In the genomic region with DNA sequence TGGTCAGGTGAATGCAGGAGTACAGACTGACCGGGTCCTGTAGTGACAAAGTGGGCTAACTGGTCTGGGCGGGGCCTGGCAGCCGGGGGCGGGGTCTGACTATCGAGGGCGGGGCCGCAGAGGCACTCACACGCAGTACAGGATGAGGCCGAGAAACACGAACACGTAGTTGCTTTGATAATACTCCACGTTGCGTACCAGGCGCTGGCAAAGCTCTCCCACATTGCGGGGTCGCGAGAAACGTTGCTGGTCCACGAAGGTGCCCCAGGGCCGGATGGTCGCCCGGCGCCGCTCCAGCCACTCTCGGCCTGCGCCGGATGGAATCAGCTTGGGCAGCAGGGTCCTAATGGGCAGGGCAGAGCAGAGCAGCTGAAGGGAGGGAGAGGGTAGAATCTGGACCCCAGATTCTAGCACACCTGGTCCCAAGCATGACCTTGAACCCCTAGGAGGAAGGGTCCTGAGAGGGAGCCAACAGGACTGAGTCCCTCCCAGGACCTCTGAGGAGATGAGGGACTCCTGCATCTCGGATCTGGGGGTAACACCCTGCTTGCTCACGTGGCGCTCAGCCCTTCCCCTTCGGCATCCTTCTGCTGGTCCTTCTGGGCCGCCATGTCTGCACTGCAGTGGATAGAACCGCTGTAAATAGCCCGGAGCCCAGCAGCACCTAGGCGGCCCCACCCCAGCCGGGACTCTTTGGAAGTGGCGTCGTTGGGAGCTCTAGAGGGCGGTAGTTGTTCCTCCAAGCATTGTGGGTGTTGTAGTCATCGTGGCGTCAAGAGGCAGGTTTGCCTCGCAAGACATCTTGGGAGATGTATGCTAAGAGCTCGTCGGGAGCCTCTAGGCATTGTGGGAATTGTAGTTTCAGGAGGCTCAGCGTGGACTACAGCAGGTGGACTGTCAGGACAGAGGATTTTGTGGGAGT, we compare ENCODE assay signal across 7 mouse cellular contexts. TPM values are rescaled to one million over a fixed set of nuclear protein-coding genes. Genes with fewer than 3 reads are reported as not detected.
DNase-seq lines count a peak whose midpoint lies in the region; ATAC-seq lines count a peak whose summit lies in the region.

A gene (minus strand): TSS at position 783 of the 922 bp plus-strand sequence.

- peak within 1 kb of the TSS; percentile 77 for H3K4me3 ChIP-seq in embryonic facial prominence, embryonic 12.5 days
- peak within 1 kb of the TSS; percentile 72 for H3K4me3 ChIP-seq in limb, embryonic 11.5 days (ENCODE audit: low read depth, low read length)
- peak within 1 kb of the TSS; percentile 73 for H3K4me3 ChIP-seq in midbrain, embryonic 14.5 days (replicated peaks; ENCODE audit: low read depth, low read length)

- H3K4me1 ChIP-seq in embryonic facial prominence, embryonic 12.5 days: peaks cover 8% of the 10 kb centered on the region; the same call in 1 of the 2 replicates
- no peaks in the 10 kb centered on the region for H3K4me1 ChIP-seq in limb, embryonic 11.5 days (ENCODE audit: control insufficient read depth, insufficient read depth, low read length)
- H3K4me1 ChIP-seq in midbrain, embryonic 14.5 days (ENCODE audit: control insufficient read depth, insufficient read depth, low read length): no peaks in the 10 kb centered on the region

- peak; percentile 86 for ATAC-seq in embryonic facial prominence, embryonic 12.5 days (ENCODE audit: insufficient number of reproducible peaks, insufficient read depth, low FRiP score, low TSS enrichment)
- peak; percentile 87 for ATAC-seq in limb, embryonic 11.5 days (ENCODE audit: insufficient number of reproducible peaks, low FRiP score, low TSS enrichment, low read depth)
- peak; percentile 90 for ATAC-seq in midbrain, embryonic 14.5 days (ENCODE audit: low FRiP score, low TSS enrichment)

- DNase-seq in adrenal gland, postnatal 25 days: peak; percentile 88
- peak; percentile 100 for DNase-seq in heart, adult 11 months
- peak; percentile 91 for DNase-seq in kidney, adult 18-20 months
- DNase-seq in limb, embryonic 11.5 days (ENCODE audit: low spot score): peak; percentile 87
- DNase-seq in midbrain, embryonic 14.5 days: peak; percentile 96
- peak; percentile 79 to 86 for DNase-seq in spleen, adult 18-20 months

- no peaks in the 10 kb centered on the region for H3K36me3 ChIP-seq in embryonic facial prominence, embryonic 12.5 days
- H3K36me3 ChIP-seq in limb, embryonic 11.5 days (ENCODE audit: control insufficient read depth, insufficient read depth, low read length): no peaks in the 10 kb centered on the region
- H3K36me3 ChIP-seq in midbrain, embryonic 14.5 days (ENCODE audit: control insufficient read depth, insufficient read depth, low read length): peaks cover 4% of the 10 kb centered on the region

- no peaks in the 10 kb centered on the region for H3K27me3 ChIP-seq in embryonic facial prominence, embryonic 12.5 days
- H3K27me3 ChIP-seq in limb, embryonic 11.5 days (ENCODE audit: control insufficient read depth, insufficient read depth, low read length): no peaks in the 10 kb centered on the region
- no peaks in the 10 kb centered on the region for H3K27me3 ChIP-seq in midbrain, embryonic 14.5 days (ENCODE audit: control insufficient read depth, insufficient read depth, low read length)

- under 1% methylated on average over 45 of the region's 45 CpGs for WGBS in embryonic facial prominence, embryonic 12.5 days
- WGBS in limb, embryonic 11.5 days: under 1% methylated on average over 45 of the region's 45 CpGs
- under 1% methylated on average over 45 of the region's 45 CpGs for WGBS in midbrain, embryonic 14.5 days

- H3K4me2 ChIP-seq in embryonic facial prominence, embryonic 12.5 days (replicated peaks): peak within 1 kb of the TSS; percentile 72
- peak within 1 kb of the TSS; percentile 84 for H3K4me2 ChIP-seq in limb, embryonic 11.5 days (ENCODE audit: low read depth, severe bottlenecking)
- peak within 1 kb of the TSS; percentile 74 for H3K4me2 ChIP-seq in midbrain, embryonic 14.5 days (ENCODE audit: low read length)

- peak within 1 kb of the TSS; percentile 77 for H3K9ac ChIP-seq in embryonic facial prominence, embryonic 12.5 days
- H3K9ac ChIP-seq in limb, embryonic 11.5 days (ENCODE audit: low read length): peak within 1 kb of the TSS; percentile 68
- peak within 1 kb of the TSS; percentile 72 for H3K9ac ChIP-seq in midbrain, embryonic 14.5 days (replicated peaks; ENCODE audit: low read length)

- no peaks in the 10 kb centered on the region for H3K9me3 ChIP-seq in embryonic facial prominence, embryonic 12.5 days
- no peaks in the 10 kb centered on the region for H3K9me3 ChIP-seq in limb, embryonic 11.5 days (ENCODE audit: control insufficient read depth, low read length)
- H3K9me3 ChIP-seq in midbrain, embryonic 14.5 days (ENCODE audit: control insufficient read depth, low read length): no peaks in the 10 kb centered on the region

- H3K27ac ChIP-seq in embryonic facial prominence, embryonic 12.5 days: peak within 1 kb of the TSS; percentile 67
- H3K27ac ChIP-seq in limb, embryonic 11.5 days (replicated peaks; ENCODE audit: low read depth, low read length): 0 out of 2 replicates have a peak within 1 kb of the TSS, but pooled peaks have one; percentile 36
- peak within 1 kb of the TSS; percentile 72 for H3K27ac ChIP-seq in midbrain, embryonic 14.5 days (replicated peaks; ENCODE audit: low read depth, low read length)

RNA-seq across cellular contexts. Expression of the gene that starts here (rescaled TPM):
- total RNA-seq in adrenal gland, postnatal 25 days (2021): 244 and 300 TPM in 2 replicates
- polyA plus RNA-seq in embryonic facial prominence, embryonic 12.5 days (2016; fragmentation: Nextera tagmentation; extraction: Ambion mirVana): 106 and 116 TPM in 2 replicates
- polyA plus RNA-seq in limb, embryonic 11.5 days (2014; fragmentation: Nextera tagmentation; extraction: Ambion mirVana): 78.1 and 81.4 TPM in 2 replicates
- polyA plus RNA-seq in midbrain, embryonic 14.5 days (2014; fragmentation: Nextera tagmentation; extraction: Ambion mirVana): 234 and 311 TPM in 2 replicates

Comparison
In these comparisons a context has a peak if more than half of its experiments do, and no peak if none do; other contexts are left out.
1. Peak in every context shown above with its lines: DNase-seq, ATAC-seq, H3K4me3 ChIP-seq and H3K27ac ChIP-seq.